Mouse (Mus musculus): ENCODE data around the gene Sema4c.
"Not testable (repeated sequence)": the region's sequence is repeated elsewhere in the genome, so short reads cannot be mapped to it uniquely, and the experiment has no call there.

The Sema4c gene

DNA sequence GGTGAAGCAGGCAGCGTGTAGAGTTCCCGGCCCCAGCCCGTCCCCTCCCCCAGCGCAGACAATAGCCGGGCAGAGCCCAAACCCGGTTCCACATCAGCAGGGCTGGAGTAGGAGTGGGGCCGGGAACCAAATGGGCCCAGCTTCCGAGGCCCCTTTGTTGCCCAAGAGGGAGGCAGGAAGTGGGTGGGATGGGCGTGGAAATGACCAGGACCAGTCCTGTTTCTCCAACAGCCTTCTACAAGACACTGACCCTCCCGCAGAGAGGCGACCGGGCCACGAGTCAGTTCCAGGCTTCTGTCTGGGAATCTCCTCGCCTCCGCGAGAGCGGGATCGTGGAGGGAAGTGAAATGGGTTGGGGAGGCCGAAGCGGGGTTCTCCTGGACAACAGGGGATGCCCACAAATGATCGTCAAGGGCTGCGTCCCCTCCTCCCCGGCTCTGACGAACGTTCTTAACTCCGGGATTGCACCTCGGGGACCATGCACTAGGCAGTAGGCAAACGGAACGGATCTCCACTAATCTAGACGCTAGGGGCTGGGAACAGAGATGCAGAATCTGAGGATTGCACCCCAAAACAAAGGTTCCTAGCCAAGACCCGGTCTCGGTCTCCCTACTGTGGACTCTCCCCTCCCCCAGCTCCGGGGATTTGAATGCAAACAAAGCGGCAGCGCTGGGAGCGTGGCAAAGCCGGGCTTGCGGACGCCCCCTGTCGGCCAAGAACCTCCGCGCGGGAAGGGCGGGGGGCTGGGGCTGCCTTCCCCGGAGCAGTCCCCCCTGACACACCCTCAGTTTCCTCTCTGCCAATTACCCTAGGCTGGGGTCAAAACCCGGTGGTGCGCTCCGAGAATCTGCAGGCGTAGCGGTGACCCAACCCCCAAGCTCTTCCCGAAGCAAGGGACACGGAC, 1.3 kb downstream of the Sema4c start:
- in situ Hi-C loops (cut with MboI, MseI) = no loop called here

DNA sequence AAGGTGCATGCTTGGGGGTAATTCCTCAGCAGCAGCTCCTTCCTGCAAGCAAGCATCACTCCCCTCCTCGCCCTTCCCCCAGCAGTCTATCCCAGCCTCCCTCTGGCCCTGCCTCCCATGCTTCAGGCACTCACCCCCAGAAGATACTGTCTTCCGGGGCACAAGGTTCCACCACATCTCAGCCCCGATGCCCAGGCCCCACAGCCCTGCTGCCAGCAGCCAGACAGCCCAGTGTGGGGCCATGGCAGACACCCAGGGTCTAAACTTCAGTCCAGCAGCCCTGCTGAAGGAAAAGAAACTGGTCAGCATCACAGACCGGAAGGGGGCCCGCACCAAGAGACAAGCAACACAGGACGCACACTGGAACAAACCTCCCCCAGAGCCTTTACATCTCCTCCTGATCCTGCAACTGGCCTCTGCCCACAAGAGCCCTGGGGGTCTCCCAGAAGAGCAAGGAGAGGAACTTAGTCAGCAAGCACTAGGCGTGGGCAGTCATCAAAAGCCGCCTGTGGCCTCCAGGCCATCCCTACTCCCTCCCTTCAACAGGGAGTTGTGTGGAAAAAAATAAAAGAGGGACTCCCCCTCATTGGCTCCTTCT, 2.3 kb downstream of the Sema4c start:
- in situ Hi-C loops (cut with MboI, MseI) = no loop called here

DNA sequence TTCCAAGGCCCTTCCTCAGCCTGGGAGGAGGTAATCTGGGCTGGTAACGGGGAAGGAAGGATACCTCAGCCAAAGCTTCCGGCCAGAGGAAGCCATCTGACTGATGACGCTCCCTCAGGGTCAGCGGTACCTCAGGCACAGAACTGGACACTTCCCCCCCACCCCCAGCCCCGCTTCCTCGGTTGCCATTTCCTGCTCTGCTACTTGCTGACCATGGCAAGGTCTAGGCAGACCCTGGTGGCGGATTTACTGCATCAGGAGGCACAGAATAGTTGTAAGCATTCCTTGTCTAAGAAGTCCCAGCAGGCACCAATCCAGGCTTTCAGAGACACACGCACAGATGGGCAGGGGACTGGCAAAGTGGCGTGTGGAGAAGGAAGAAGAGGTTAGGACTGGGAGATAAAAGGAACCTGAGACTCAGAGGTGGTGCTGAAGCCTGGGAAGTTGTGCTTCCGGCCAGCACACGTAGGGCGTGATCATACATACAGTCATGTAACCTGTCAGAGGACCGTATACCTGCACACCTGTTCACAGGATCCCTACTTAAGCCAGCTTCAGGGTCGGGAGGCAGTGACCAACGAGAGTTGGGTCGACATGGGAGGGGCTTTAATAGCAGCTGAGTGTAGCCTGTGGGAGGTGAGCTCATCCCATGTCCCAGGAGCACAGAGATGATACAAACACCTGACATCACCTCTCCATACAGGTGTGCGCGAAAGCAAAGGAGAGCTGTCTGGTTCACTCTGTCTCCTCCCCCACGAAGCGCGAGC, 3.3 kb downstream of the Sema4c start:
- in situ Hi-C loops (cut with MboI, MseI) = loop anchor here (5.0 kb wide), 1 partner anchor 127 kb away; the partner anchor contains the start of gene Fam178b

DNA sequence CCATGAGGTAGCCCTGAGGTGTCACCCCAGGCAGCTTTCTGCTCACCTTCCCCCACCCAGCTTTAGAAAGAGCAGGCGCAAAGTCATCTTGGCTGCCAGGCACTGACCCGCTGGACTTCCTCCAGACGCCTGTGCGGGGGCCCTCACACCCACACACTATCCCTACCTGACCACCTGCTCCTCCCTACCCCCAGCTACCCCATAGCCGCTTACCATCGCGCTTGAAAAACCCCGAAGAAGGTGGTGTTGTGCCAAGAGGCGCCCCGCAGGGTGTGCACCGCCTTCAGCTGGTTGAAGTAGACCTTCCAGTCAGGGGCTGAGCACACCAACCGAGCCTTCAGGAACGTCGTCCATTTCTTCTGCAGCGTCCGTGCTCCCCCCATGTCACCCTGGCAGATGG, 5.6 kb downstream of the Sema4c start:
- in situ Hi-C loops (cut with MboI, MseI) = loop anchor here (5.0 kb wide), 1 partner anchor 130 kb away; the partner anchor contains the start of gene Fam178b

DNA sequence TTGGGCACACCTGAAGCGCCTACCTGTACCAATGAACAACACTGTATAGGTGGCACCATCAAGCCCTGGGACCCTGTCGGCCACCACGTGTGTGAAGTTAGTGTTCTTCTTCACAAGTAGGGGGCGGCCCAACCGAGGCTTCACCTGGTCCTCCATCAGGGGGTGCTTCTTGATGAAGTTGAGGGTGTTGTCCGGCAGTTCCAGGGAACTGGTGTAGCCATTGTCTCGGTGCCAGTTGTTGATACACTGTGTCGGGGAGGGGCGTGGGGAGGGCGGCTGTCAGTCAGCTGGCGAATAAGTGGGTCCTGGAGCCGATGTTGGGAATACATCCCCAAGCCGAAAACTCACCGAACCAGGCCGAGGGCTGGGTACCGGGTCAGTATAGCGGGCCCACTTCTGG, 6.2 kb downstream of the Sema4c start:
- in situ Hi-C loops (cut with MboI, MseI) = loop anchor here (5.0 kb wide), 1 partner anchor 130 kb away; the partner anchor contains the start of gene Fam178b

DNA sequence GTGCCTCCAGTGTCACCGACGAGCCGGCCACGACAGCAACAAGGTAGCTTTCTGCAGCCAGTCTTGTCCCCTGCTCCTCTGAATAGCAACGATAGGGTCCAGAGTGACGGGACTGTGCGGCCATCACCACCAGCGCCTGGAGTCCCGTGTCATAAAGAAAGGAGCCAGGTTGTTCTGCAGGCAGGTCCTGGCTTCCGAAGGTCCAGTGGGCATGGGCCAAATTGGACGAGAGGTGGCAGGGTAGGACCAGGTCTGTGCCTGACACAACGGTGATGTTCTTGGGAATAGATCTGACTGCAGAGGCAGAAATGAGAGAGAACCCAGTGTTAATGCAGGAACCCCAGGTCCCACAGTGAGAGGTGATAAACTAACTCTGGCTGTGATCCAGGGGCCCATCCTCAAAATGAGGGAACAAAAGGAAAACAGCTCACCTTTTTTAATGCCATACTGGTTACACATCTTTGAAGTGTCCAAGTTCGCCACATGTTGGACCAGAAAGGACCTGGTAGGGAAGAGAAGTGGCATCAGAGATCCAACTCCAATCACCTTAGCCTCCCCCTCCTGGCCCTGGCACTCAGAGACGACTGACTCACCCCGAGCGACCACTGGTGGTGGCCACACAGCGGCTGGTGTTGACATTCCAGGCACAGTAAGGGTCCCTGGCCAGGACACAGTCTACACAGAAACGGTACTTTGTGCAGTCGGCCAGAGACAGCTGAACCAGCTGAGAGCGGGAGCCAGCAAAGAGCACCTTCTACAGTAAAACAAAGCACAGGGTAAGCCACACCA, 7.9 kb downstream of the Sema4c start:
- in situ Hi-C loops (cut with MboI, MseI) = loop anchor here (5.0 kb wide), 1 partner anchor 132 kb away; the partner anchor contains the start of gene Fam178b

DNA sequence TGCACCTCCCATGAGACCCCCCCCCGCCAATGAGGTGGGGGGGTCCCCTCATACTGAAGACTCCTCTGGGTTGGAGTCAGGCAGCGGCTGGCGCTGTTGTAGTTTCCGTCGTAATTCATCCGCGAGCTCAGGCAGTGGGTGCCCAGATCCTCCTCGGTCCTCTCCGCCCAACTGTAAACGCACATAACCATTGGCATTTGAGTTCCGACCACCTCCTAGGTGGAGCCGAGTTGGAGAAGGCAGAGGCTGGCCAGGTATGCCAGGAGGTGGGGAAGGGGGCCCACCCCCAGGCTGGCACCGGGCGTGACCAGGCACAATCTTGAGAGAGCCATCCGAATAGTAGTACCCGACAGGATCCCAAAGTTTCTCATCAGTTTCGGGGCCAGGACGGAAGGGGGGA, 8.7 kb downstream of the Sema4c start:
- in situ Hi-C loops (cut with MboI, MseI) = no loop called here

DNA sequence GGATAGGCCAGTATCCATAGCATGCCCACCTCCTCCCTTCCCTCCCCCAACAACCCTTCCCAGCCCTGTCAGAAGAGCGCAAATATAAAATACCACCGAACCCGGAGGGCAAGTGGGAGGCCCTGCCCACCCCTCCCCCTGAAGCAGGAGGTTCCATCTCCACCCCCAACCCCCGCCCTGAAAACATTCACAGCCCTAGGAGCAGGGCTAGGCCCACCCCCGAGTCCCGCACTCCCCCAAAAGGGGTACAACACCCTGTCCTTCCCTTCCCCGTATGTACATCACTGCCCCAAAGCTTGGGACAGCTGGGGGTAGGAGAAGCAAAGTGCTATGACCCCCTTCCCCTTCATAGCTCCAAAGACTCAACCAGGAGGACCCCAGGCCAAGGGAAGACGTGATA, 9.4 kb downstream of the Sema4c start:
- in situ Hi-C loops (cut with MboI, MseI) = no loop called here

DNA sequence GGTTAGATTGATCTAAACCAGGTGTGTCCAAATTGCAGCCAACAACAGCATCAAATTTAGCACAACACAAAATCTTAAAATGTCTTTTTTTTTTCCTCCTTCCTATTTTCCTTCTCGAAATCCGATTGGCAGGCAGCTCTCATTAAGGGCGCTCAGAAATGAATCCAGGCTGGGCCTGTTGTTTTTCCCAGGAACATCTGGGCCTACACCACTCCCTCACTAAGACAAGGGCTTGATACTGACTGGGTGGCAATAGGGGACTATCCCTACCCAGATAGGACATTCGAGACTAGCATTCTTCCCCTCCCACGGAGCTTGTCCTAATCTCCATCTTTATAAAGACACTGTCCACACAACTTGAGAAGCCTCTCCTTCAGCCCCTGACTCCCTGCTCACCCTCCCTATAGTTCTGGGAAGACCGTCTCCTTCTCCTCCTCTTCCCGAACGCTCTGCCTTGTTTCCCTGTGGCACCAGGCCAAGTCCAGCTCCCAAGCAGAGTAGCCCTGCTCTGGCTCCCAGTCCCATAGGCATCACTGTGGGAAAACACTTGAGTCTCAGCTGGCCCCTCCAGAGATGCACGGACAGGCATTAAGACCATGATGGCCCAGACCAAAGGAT, 10.1 kb downstream of the Sema4c start:
- in situ Hi-C loops (cut with MboI, MseI) = no loop called here

DNA sequence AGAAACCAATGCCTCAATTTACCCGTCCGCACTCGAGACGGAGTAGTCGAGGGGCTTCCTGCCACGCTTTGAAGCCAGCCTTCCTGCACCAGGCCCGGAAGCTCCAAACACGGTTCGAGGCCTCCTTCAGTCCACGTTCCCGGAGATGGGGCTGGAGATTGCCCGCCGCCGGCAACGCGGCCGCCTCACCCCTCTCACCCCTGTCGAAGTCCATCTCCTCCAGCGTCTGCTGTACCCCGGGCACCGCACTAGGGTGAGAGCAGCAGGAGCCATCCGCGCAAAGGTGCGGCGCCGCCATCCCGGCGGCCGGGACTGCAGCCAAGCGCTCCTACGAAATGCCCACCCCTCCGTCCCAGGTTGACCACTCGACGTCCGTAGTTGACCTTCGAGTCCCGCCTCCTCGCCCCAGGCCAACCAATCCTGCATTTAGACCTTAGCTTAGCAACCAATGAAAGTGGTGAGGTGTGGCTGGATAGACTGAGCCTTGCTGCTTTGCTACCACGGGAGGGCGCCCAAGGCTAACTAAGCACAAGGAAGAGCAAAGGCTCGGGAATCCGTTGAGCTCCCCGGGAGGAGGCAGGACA, 11.2 kb downstream of the Sema4c start, which contains the start of gene Ankrd39:
Ankrd39 (minus strand) TSS at position 558 of the 584 bp plus-strand sequence.
- in situ Hi-C loops (cut with MboI, MseI) = no loop called here

DNA sequence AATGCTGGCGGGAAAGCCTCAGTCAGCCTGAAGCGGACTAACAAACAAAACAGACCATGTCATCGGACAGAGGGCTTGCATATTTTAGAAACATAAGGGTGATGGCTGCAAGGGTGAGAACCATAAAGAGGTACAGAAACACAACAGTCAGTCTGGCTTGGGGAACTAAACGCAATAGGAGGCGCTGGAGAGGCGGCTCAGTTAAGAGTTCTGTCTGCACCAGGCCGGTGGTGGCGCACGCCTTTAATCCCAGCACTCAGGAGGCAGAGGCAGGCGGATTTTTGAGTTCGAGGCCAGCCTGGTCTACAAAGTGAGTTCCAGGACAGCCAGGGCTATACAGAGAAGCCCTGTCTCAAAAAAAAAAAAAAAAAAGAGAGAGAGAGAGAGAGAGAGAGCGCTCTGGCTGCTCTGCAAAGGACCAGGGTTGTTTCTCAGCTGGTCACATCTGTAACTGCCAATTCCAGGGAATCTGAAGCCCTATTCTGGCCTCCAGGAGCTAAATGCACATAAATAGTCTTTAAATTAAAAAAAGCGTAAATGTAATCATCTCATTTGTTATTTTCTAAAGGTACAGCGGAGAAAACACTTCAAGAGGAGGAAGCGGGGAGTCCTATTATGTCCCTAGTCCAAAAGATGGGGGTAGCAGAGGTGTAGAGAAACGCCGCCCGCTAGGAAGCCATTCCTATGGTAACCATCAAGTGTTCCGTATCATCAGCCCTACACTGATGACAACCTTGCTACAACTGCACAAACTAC, 12.1 kb downstream of the Sema4c start:
- in situ Hi-C loops (cut with MboI, MseI) = no loop called here

DNA sequence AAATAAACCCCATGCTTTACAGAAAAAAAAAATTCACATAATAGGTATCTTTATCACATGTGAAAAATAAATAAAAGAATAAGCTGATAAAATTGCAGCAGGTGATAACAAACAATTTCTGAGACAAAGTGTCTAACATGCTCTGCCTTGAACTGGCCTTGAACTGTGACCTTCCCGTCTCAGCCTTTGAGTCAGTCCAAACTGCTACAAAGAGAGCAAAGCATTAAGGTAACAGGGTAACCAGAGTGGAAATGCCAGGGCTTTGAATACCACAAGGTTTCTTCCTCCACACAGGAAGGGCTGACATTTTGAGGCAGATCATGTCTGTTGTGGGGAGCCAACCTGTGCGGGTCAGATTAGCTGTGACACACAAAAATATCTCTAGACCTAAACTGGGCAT, 12.8 kb downstream of the Sema4c start:
- in situ Hi-C loops (cut with MboI, MseI) = no loop called here

DNA sequence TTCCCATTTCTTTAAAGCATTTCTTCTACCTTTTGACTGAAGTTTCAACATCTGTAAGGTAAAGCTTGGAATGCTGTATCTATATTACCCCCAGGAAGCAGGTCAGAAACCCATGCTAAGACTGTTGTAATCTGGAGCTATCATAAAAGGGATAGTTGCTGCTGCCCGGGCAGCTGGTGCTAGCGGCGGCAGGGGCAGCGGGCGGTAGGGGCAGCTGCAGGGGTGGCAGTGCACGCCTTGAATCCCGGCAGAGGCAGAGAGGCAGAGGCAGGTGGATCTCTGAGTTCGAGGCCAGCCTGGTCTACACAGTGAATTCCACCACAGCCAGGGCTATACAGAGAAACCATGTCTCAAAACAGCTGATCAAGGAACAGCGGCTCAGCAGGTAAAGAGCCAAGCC, 15.2 kb downstream of the Sema4c start:
- in situ Hi-C loops (cut with MboI, MseI) = no loop called here

DNA sequence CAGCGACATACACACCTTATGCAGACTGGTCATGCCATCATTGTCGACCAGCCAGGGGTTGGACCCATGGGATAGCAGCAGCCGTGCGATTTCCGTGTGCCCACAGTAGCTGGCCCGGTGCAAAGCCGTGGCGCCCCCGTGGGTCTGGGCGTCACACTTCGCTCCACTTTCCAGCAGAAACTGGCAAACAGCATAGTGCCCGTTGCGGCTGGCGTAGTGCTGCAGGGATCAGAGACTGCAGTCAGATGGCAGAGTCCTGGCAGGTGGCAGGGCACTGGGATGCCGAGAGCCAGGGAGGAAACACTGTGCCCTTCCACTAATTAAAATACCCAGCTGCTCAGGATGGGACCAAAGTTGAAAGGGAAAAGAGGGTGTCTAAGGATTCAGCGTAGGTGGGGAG, 16.3 kb downstream of the Sema4c start:
- in situ Hi-C loops (cut with MboI, MseI) = no loop called here

DNA sequence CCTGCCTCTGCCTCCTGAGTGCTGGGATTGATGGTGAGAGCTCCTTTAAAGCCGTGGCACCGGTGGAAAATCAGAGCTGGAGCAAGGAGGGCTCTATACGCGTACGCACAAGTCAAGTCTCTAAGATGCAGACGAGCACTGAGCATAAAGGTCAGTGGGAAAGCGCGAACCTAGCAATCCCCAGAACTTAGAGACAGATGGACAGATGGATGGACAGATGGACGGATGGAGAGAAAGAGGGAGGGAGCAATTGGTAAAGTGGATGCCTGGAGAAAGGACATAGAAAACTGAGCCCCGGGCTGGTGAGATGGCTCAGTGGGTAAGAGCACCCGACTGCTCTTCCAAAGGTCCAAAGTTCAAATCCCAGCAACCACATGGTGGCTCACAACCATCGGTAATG, 17.3 kb downstream of the Sema4c start:
- in situ Hi-C loops (cut with MboI, MseI) = no loop called here

DNA sequence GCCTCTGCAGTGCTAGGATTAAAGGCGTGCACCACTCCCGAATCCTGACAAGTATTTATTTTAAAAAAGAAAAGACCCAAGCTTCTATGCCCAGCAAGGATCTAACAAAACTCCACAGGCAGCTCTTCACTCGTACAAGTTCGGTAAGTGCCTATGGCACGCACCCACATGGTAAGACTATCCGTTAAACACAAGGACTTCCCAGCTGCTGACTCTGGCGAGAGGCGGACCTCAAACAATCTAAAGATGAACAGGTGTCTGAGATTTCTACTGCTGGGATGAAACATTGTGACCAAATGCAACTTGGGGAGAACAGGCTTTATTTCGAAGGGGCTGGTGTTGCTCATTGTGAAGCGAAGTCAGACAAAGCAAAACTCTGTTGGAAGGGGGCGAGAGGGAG, 18.0 kb downstream of the Sema4c start:
- in situ Hi-C loops (cut with MboI, MseI) = no loop called here

DNA sequence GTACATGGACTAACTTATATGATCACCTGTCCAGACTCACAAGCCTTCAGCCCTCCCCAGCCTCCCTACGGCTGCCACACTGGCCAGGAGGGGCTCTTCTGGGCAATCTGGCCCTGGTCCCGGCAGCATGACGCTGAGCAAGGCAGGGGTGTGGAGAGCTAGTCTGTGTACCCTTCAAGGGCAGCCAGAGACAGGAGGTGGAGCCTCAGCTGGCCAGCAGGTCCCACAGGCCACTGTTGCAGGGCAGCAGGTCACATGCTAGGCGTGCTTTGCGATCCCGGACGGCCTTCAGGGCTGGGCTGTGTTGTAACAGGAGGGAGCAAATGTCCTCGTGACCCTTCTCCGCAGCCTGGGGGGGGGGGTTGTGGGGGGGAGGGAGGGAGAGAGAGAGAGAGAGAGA, 19.0 kb downstream of the Sema4c start, which contains the start of gene Gm42417:
Gm42417 (minus strand) TSS at position 244 of the 400 bp plus-strand sequence.
- in situ Hi-C loops (cut with MboI, MseI) = no loop called here

DNA sequence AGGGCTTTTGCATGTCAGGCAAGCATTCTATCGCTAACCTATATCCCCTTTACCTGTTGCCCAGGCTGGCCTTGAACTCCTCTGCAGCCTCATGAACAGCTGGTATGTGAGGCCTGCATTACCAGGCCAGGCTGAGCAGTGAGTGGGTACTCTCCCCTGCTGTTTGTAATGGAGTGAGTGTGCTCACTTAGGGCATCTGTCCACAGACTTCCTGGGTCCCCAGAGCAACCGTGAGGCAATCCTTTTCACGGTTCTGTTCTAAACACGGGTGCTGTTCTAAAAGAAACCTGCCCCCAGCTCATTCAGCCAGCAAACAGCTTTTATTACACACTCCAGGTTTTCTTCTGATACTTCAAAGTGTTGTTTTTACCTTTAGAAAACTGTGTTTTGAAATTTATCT, 19.4 kb downstream of the Sema4c start:
- in situ Hi-C loops (cut with MboI, MseI) = no loop called here

DNA sequence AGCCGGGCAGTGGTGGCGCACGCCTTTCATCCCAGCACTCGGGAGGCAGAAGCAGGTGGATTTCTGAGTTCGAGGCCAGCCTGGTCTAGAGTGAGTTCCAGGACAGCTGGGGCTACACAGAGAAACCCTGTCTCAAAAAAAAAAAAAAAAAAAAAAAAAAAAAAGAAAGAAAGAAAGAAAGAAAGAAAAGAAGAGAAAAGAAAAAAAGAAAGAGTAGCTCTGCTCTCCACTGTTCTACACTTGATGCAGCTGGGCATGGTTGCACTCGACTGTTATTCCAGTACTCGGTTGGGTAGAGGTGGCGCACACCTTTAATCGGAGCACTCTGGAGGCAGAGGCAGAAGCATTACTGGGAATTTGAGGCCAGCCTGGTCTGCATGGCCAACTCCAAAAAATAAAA, 21.4 kb downstream of the Sema4c start, which contains the start of gene Ankrd23:
Ankrd23 (minus strand) TSS at position 101 of the 400 bp plus-strand sequence.
- in situ Hi-C loops (cut with MboI, MseI) = not testable (repeated sequence)

DNA sequence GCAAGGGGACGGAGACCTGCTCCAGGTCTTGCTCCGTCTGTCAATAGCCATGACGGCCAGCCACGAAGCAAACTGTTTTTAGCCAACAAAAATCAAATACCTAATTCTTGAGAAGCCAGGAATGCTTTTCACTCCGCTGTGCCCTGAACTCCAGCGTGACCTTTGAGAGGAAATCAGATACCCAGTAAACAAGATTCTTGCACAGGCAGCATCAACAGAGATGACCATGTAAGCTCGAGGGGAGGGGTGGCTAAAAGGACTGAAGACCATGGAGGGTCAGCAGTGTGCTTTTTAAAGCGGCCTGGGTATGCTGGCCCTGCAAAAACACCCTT, 21.8 kb downstream of the Sema4c start:
- in situ Hi-C loops (cut with MboI, MseI) = no loop called here

All from T-helper 2 cell (primary cell).